Mouse (Mus musculus): ENCODE measurements around the gene Mtmr11.
A peak's percentile ranks its signal among the peaks of the same experiment; 100 is the strongest.
"Not testable (repeated sequence)": the region's sequence is repeated elsewhere in the genome, so short reads cannot be mapped to it uniquely, and the experiment has no call there.

Gene Mtmr11

GRCm38 (mm10) chr3:96172197-96173178 is 10.7 kb downstream of the Mtmr11 start, which contains the start of gene Sf3b4:
TSS of gene Sf3b4 (plus strand) at chr3:96172332.
- DNase-seq (ENCODE audit: low read depth), result peak; percentile 68

DNA sequence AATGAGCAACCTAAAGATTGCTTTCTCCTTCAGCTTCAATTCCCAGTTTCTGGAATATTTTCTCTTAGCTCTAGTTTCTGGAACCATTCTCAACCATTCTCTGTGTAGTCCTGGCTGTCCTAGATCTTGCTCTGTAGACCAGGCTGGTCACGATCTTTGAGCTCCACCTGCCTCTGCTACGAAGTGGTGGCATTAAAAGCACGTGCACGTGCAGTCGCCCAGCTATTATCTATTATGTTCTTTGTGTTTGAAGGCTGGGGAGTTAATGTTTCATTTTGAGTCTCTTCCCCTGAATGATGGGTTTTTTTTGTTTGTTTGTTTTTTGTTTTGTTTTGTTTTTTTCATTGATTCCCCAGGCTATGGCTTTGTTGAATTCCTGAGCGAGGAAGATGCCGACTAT is 11.4 kb downstream of the Mtmr11 start:
- no peak for DNase-seq (ENCODE audit: low read depth)

DNA sequence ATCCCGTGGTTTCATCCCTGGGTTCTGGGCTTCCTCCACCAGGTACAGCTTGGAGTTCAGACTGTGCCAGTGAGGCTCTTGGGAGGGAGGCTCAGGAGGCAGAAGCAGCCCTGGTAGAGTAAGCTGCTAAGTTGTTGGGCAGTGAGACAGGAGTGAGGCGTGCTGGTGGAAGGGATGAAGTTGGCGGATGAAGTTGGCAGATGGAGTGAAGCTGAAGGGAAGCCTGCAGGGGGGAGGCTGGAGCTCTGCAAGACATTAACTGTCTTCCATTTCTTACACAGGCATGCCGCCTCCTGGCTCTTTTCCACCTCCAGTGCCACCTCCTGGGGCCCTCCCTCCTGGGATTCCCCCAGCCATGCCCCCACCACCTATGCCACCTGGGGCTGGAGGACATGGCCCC is 12.2 kb downstream of the Mtmr11 start:
- not testable (repeated sequence) for DNase-seq (ENCODE audit: low read depth)

DNA sequence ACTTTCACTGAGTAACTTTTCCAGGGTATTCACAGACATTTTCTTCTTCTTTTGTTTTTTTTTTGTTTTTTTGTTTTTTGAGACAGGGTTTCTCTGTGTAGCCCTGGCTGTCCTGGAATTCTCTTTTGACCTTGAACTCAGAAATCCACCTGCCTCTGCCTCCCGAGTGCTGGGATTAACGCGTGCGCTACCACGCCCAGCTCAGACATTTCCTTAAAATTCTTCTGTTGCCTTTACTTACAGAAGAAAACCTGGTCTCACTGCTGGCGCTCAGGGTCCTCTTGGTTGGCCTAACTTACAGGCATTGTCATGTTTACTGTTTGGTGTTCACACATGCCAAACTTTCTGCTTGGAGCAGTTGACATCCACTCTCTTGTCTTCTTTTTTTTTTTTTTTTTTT is 13.4 kb downstream of the Mtmr11 start:
- DNase-seq (ENCODE audit: low read depth), result no peak

- DNase-seq (ENCODE audit: low read depth), result no peak
Measured at GRCm38 (mm10) chr3:96178427-96178826, 16.6 kb downstream of the Mtmr11 start.

DNA sequence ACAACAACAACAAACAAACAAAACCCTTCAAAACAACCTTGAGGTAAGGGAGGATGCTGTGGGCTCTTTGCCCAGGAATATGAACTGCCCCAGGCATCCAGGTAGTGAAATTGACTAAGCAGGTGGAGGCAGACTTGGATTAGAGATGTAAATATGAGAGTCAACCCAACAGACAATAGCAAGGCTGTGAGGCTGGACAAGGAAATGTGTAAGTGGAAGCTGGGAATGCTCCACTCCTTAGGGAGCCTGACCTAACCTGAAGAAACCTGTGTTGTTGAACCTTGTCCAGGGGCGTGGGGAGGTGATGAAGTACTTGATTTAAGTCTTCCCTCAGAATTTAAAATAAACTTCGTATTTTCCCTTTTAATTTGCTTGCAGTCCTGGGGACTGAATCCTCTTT is 17.1 kb downstream of the Mtmr11 start:
- DNase-seq (ENCODE audit: low read depth), result no peak

DNA sequence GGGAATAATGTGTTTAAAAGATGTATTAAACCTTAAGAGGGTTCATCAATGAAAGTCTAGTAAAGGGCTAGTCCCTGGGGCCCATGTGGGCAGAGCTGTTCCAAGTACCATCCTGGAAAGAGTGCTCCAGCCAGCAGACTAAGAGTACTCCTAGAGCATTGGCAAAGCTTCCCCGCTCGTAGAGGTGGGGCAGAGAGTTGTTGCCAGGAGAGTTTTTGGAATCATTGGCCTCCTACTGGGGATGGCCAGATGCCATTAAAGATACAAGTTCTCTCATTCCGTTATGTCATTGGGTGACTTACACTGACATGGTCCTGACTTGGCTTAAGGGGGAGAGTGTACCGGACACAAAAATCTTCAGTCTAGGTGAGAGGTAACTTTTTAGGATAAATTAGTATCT is 17.7 kb downstream of the Mtmr11 start:
- no peak for DNase-seq (ENCODE audit: low read depth)

GRCm38 (mm10) chr3:96180727-96181477 is 19.1 kb downstream of the Mtmr11 start, which contains the start of gene Sv2a:
TSS of gene Sv2a (plus strand) at chr3:96181151.
- no peak for DNase-seq (ENCODE audit: low read depth)

GRCm38 (mm10) chr3:96181510-96182381 is 19.9 kb downstream of the Mtmr11 start:
- no peak for DNase-seq (ENCODE audit: low read depth)

- no peak for DNase-seq (ENCODE audit: low read depth)
Measured at GRCm38 (mm10) chr3:96182382-96182776, 20.6 kb downstream of the Mtmr11 start.

GRCm38 (mm10) chr3:96192977-96193376 is 31.2 kb downstream of the Mtmr11 start:
- DNase-seq (ENCODE audit: low read depth), result no peak

- DNase-seq (ENCODE audit: low read depth), result no peak
Measured at GRCm38 (mm10) chr3:96194966-96195365, 33.2 kb downstream of the Mtmr11 start.

GRCm38 (mm10) chr3:96195616-96196313 is 34.0 kb downstream of the Mtmr11 start:
- DNase-seq (ENCODE audit: low read depth), result no peak

DNA sequence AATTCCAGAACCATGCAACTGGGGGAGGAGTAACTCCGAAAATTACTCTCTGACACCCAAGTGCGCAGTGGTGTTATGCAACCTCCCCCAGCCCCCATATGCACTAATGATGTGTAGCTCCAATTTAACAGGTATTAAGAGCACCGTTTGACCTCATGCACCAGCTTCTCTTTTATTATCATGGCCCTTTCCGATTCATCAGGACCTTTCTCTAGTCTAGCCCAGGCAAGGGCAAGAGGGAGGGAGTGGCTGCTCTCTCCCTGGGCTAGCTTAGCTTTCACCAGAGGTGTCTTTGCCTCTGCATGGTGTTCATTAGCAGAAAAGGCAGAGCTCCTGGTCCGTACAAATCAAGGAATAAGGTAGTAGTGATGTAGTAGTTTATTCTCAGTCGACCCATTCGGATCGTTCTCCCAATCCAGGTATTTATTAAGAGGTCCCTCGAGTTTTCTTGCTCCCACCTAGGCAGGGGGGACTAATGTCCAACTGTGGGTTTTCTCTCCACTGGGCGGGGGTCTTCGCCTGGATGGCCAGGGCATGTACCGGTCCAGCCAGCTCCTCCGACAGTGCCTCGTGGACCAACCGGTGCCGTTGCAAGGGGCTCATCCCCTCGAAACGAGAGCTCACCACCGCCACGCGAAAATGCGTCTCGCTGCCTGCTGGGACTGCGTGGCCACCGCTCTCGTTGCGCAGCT is 34.8 kb downstream of the Mtmr11 start:
- no peak for DNase-seq (ENCODE audit: low read depth)

- DNase-seq (ENCODE audit: low read depth), result peak; percentile 75
Measured at GRCm38 (mm10) chr3:96197129-96197749, 35.4 kb downstream of the Mtmr11 start.

DNA sequence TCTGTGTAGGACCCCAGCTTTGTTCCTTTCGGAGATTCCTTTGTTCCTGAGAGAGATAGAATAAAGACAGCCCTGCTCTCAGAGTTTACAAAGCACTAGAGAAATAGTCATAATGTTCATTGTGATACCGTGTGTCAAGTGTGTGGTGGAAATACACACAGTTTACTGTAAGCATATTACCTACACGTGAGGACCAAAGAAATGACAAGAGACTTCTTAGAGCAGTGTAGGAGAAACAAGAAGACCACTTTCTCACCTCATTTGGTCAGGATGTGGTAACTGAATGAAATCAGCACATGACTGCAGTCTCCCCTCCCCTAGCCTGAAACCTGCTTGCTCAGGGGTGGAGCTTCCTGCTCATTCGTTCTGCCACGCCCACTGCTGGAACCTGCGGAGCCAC is 36.4 kb downstream of the Mtmr11 start:
- no peak for DNase-seq (ENCODE audit: low read depth)

DNA sequence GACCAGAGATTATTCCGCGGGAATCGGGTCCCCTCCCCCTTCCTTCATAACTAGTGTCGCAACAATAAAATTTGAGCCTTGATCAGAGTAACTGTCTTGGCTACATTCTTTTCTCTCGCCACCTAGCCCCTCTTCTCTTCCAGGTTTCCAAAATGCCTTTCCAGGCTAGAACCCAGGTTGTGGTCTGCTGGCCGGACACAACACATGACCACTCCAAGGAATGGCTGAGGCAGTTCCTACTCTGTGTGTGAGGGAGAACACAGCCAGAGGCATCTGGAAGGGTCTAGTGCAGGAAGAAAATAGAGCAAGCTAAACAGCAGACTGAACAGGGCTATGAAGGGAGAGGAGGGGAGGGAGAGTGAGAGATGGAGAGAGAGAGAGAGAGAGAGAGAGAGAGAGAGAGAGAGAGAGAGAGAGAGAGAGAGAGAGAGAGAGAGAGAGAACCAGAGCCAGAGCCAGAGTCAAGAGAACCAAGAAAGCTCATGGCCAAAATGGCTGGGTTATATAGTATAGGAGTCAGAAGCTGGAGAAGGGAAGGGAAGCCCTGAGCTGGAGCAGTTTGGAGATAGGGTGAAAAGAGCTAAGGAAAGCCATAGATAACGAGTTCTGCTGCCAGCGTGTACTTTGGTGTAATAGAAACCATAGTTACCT is 36.9 kb downstream of the Mtmr11 start:
- not testable (repeated sequence) for DNase-seq (ENCODE audit: low read depth)

DNA sequence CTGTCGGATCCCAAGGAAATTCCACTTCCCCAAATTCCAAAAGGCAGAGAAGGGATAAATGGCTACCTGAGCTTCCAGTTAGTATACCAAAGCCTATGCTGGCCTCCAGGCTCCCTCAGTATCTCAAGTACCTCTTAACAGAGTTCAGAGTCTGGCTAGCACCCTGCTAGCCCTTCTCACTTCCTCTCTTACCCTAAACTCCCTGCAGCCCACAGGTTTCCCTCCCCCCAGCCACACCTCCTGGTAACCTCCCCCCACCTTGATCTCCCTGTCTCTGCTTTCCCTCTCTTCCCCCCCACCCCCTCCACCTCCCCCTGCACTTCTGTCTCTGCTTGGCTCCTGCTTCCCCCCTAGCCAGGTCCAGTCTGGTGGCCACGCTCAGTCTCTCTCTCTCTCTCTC is 37.9 kb downstream of the Mtmr11 start:
- no peak for DNase-seq (ENCODE audit: low read depth)

- DNase-seq (ENCODE audit: low read depth), result no peak
Measured at GRCm38 (mm10) chr3:96207819-96208218, 46.0 kb downstream of the Mtmr11 start.

GRCm38 (mm10) chr3:96209242-96209641 is 47.4 kb downstream of the Mtmr11 start:
- DNase-seq (ENCODE audit: low read depth), result no peak

Data from fibroblast of lung, adult 2 months (primary cell).